Mouse (Mus musculus): ENCODE data around the gene Tnks1bp1.

DNA sequence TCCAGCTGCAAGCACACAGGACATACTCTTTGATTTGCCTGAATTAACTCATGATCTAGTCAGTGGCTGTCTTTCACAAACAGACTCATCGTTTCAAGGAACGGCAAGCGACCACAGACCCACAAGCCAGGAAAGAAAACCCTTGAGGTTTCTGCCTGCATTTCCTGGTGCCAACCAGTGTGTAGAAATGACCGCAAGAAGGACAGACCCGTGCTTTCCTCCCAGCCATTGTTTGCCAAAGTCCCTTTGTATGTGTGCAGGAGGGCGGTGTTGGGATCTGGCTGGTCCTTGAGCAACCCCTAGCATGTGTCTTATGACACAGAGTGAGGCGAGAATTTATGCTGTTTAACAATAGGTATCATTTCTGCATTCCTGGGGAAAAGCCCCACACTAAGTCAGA is 13.7 kb upstream of the Tnks1bp1 start:
- TF ChIP-seq POLR2A (IDR thresholded peaks at IDR 0.05; ENCODE audit: borderline replicate concordance, extremely low read depth, low read depth, low read length) (no peak), CTCF (IDR thresholded peaks at IDR 0.05; ENCODE audit: insufficient read depth, low read length) (no peak)
